Mouse (Mus musculus): ENCODE results near the gene BC117090. TPM values are rescaled to one million over a fixed set of nuclear protein-coding genes. Genes with fewer than 3 reads are reported as not detected.
"Not testable (repeated sequence)": the region's sequence is repeated elsewhere in the genome, so short reads cannot be mapped to it uniquely, and the experiment has no call there.

BC117090 gene
- total RNA-seq (2021): not detected
- long read RNA-seq, experiment 1: 0 reads
- long read RNA-seq, experiment 2: 0 reads

GRCm38 (mm10) chr16:36334232-36334631, at the start of gene BC117090:
Gene BC117090, minus strand, starts transcription at chr16:36334332.
- Histone ChIP-seq H3K27ac (no peak within 1 kb of the TSS), H3K4me3 (no peak within 1 kb of the TSS)
- DNase-seq (ENCODE audit: low spot score in 2 of 2): no peak
- no peak for TF ChIP-seq CTCF (conservative IDR thresholded peaks at IDR 0.05)

GRCm38 (mm10) chr16:36367648-36368047, 33.5 kb upstream of the BC117090 start, which contains the start of gene BC100530:
Gene BC100530, minus strand, starts transcription at chr16:36367748.
- not testable (repeated sequence) for DNase-seq (ENCODE audit: low spot score in 2 of 2); H3K27ac ChIP-seq; H3K4me3 ChIP-seq

- H3K27ac ChIP-seq: no peak overlapping the region
- H3K4me3 ChIP-seq: no peak overlapping the region
- TF ChIP-seq CTCF (conservative IDR thresholded peaks at IDR 0.05): no peak
- no peak for DNase-seq (ENCODE audit: low spot score in 2 of 2)
Observed at GRCm38 (mm10) chr16:36337171-36337570, 3.0 kb upstream of the BC117090 start.

GRCm38 (mm10) chr16:36319286-36319685, 14.8 kb downstream of the BC117090 start:
- no peak for DNase-seq (ENCODE audit: low spot score in 2 of 2)
- H3K27ac ChIP-seq: no peak overlapping the region
- no peak for TF ChIP-seq CTCF (conservative IDR thresholded peaks at IDR 0.05)
- H3K4me3 ChIP-seq: no peak overlapping the region

GRCm38 (mm10) chr16:36316111-36316510, 18.0 kb downstream of the BC117090 start:
- not testable (repeated sequence) for DNase-seq (ENCODE audit: low spot score in 2 of 2); H3K27ac ChIP-seq; H3K4me3 ChIP-seq

- no peak for TF ChIP-seq CTCF (conservative IDR thresholded peaks at IDR 0.05)
- no peak overlapping the region for H3K27ac ChIP-seq
- no peak for DNase-seq (ENCODE audit: low spot score in 2 of 2)
- H3K4me3 ChIP-seq: no peak overlapping the region
Observed at GRCm38 (mm10) chr16:36307631-36308030, 26.5 kb downstream of the BC117090 start.

- Histone ChIP-seq H3K27ac (no peak overlapping the region), H3K4me3 (no peak overlapping the region)
- no peak for TF ChIP-seq CTCF (conservative IDR thresholded peaks at IDR 0.05)
- no peak for DNase-seq (ENCODE audit: low spot score in 2 of 2)
Observed at GRCm38 (mm10) chr16:36289140-36289539, 45.0 kb downstream of the BC117090 start.

GRCm38 (mm10) chr16:36276796-36277195, 57.3 kb downstream of the BC117090 start, which contains the start of gene Stfa1:
Gene Stfa1, plus strand, starts transcription at chr16:36276951.
- not testable (repeated sequence) for H3K27ac ChIP-seq; H3K4me3 ChIP-seq; DNase-seq (ENCODE audit: low spot score in 2 of 2)

Other genes starting within 250 kb of the BC117090 start
- not detected for gene Csta1, start 203.1 kb downstream of the BC117090 start, total RNA-seq (2021)
- gene Stfa2l1, start 177.5 kb downstream of the BC117090 start, total RNA-seq (2021): not detected
- gene Gm5483, start 150.1 kb downstream of the BC117090 start, total RNA-seq (2021): not detected
- not detected for gene Gm5416, start 123.9 kb downstream of the BC117090 start, total RNA-seq (2021)
- gene 2010005H15Rik, start 112.9 kb downstream of the BC117090 start, total RNA-seq (2021): not detected
- gene Stfa1, start 57.4 kb downstream of the BC117090 start, total RNA-seq (2021): not detected
- not detected for gene BC100530, start 33.4 kb upstream of the BC117090 start, total RNA-seq (2021)
- gene Stfa2, start 74.1 kb upstream of the BC117090 start, total RNA-seq (2021): not detected
- not detected for gene Stfa3, start 121.1 kb upstream of the BC117090 start, total RNA-seq (2021)
- gene Casr, start 227.8 kb upstream of the BC117090 start, total RNA-seq (2021): 1 to 10 TPM in 1 of 2 experiments, under 1 TPM in 1; 0.49 to 1.1 TPM

Data from layer of hippocampus, adult 2 months (tissue).